Mouse (Mus musculus): ENCODE measurements around the gene Nsa2.

Gene Nsa2

DNA sequence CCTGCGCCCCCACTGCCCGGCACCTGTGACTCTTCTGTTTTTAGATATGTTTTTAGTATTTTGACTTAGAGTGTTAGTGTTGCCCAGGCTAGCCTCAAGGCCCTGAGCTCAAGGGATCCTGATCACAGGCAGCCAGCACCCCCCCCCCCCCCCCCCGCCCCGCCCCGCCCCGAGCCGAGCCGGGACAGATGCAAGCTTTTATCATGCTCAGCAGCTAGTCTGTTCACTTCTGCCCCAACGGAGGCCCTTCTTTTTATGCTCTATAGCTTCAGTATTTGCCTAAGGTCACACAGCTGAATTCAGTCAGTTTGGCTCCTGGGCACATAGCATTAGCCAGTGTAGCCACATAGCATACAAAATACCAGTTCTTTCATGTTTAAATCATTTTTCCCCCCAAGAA, 51.4 kb downstream of the Nsa2 start:
- no peak for DNase-seq

DNA sequence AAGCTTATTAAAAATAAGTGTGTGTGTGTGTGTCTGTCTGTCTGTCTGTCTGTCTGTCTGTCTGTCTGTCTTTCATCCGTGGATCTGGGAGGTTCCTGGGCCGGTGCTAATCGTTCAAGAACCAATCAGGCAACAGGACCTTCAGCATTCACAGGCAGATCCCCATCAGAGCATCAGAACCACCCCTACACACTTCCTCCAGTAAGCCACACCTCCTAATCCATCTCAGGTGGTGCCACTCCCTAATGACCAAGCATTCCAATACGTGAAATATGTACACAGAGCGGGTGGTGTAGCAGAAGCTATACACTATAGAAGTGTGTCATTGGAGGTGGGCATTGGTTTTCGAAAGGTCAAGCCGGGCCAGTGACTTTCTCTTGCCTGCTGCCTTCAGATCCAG, 55.3 kb downstream of the Nsa2 start:
- DNase-seq = no peak

DNA sequence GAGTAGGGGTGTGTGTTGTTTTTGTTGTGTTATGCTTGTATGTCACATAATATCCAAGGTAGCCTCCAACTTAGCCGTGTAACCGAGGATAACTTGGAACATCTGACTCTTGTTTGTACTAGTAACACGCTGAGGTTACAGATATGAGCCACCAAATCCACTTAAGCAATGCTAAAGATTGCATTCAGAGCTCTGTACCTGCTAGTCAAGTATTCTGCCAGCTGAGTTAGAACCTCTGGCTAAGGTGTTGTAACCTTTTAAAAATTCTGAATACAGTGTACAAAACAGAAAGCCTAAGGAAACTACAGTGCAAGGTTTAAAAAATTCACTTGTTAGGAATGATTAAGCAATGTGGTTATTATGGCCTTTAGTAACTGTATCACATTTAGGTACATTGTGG, 57.1 kb downstream of the Nsa2 start:
- no peak for DNase-seq

DNA sequence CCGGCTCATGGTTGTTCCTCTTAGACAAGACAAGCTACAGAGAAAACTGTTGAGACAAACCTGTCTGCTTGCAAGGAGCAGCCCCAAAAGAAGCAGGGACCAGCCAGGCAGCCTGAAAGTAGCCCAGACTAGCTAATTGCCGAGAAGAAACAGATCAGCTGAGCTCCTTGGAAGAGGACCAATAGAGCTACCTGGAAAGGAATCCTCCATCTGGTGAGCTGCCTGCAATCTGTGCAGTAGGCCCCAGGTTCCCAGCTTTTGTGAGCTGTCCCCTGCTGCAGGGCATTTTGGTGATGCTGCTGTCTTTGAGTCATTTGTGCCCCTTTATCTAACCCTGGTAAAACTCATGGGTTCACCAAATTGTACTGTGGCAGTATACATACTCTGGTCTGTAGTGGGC, 57.5 kb downstream of the Nsa2 start:
- DNase-seq = peak; percentile 66 to 70

Measured in cerebellum, postnatal 10 days (tissue).